Mouse (Mus musculus) embryonic stem cell, embryonic (primary cell): ENCODE results near the gene Cnga4.

Experiments used
- CTCF ChIA-PET, 4 experiments: fragments of 300-600 bp in 2 of 4; fragments of 350-600 bp in 2 of 4; sonication (Branson Sonifier 250); formaldehyde crosslinking; loops; one replicate each; lab custom pipeline; 2022; ENCODE audit warnings: inconsistent platforms in 2 of 4; lab: Charles Lee
- POLR2A ChIA-PET, 4 experiments: fragments of 300-600 bp in 2 of 4; fragments of 350-600 bp in 2 of 4; sonication (Branson Sonifier 250); formaldehyde crosslinking; loops; one replicate each; lab custom pipeline; 2022; ENCODE audit warnings: antibody characterized with exemption in 4 of 4, inconsistent platforms in 1 of 4; lab: Charles Lee

Gene Cnga4

DNA sequence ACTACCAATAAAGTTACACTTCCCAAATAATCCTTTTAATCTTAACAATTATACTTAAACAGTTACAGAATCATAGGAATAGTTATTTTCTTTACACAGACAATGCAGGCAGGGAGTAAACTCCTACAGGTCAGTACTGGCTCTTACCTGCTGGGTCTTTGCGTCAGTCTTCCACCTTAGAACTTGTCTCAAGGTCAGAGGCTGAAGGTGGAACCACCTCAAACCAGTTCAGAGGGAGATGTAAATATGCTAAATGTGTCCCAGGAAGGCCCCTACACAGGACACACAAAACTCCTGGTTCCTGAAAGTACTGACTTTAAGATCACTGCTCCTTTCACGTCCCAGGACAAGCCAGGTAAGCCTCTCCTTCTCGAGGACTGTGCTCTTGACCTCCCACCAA lies 40.7 kb downstream of the Cnga4 start:
- ChIA-PET POLR2A (interaction anchor here (0.8 to 3.5 kb wide), 6 partner anchors 10 to 243 kb away, joined by 3 to 12 read pairs (median 4); partner anchors contain the start of genes Fam160a2 (in 2 of the 4) and Cckbr (in 1 of the 4)), CTCF (interaction anchor here in 3 of 4 experiments (0.7 to 1.7 kb wide), 4 partner anchors 11 to 34 kb away, joined by 3 to 5 read pairs (median 4); no protein-coding TSS in a partner anchor)

DNA sequence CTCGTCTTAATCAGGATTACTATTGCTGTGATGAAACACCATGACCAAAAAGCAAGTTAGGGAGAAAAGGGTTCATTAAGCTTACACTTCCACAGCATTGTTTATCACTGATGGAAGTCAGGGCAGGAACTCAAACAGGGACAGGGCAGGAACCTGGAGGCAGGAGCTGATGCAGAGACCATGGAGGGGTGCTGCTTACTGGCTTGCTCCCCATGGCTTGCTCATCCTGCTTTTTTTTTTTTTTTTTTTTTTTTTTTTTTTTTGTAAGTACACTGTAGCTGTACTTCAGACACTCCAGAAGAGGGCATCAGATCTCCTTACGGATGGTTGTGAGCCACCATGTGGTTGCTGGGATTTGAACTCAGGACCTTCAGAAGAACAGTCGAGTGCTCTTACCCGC lies 49.0 kb downstream of the Cnga4 start:
- ChIA-PET CTCF (interaction anchor here in 1 of 4 experiments (0.6 kb wide), 2 partner anchors 14 to 247 kb away, joined by 3 to 4 read pairs; no protein-coding TSS in a partner anchor), POLR2A (interaction anchor here in 1 of 4 experiments (0.8 kb wide), 1 partner anchor 25 kb away, joined by 4 read pairs; no protein-coding TSS in a partner anchor)
